Mouse (Mus musculus) liver, postnatal 0 days (tissue): Measurements from ENCODE around the gene Rb1. TPM values are rescaled to one million over a fixed set of nuclear protein-coding genes. Genes with fewer than 3 reads are reported as not detected.

Source experiments
- ATAC-seq: fragments of 200-750 bp; cut with Nextera tagmentation; 2 replicates; pipeline ENCODE4 v1.8.0; 2017; ENCODE audit warnings: mild to moderate bottlenecking, moderate library complexity
- DNase-seq: peaks from one replicate; pipeline ENCODE4 v3.0.0-alpha.2; 2016
- H3K27ac ChIP-seq: fragments of 300-500 bp; sonication (generic); 2 replicates; pipeline ENCODE4 v1.5.1; 2014; ENCODE audit warnings: antibody characterized with exemption, moderate library complexity, mild to moderate bottlenecking, low read depth
- H3K27me3 ChIP-seq: fragments of 300-500 bp; sonication (generic); 2 replicates; pipeline ENCODE4 v1.6.1; 2014; ENCODE audit warnings: low read length, control low read depth, mixed read lengths; ENCODE audit not compliant: insufficient read depth
- H3K36me3 ChIP-seq: fragments of 300-500 bp; sonication (generic); replicated peaks from 2 replicates; pipeline ENCODE4 v1.6.1; 2014; ENCODE audit warnings: mild to moderate bottlenecking, control low read depth, low read length, moderate library complexity, mixed read lengths; ENCODE audit not compliant: insufficient read depth
- H3K4me1 ChIP-seq: fragments of 300-500 bp; sonication (generic); 2 replicates; pipeline ENCODE4 v1.6.1; 2014; ENCODE audit warnings: antibody characterized with exemption, mild to moderate bottlenecking, control low read depth; ENCODE audit not compliant: insufficient read depth
- H3K4me2 ChIP-seq: fragments of 300-500 bp; sonication (generic); 2 replicates; pipeline ENCODE4 v1.6.1; 2014; ENCODE audit warnings: low read depth, mild to moderate bottlenecking, low read length, moderate library complexity, mixed read lengths
- H3K4me3 ChIP-seq: fragments of 300-500 bp; sonication (generic); 2 replicates; pipeline ENCODE4 v1.5.1; 2014; ENCODE audit warnings: low read depth, low read length
- H3K9ac ChIP-seq: fragments of 300-500 bp; sonication (generic); replicated peaks from 2 replicates; pipeline ENCODE4 v1.6.1; 2014; ENCODE audit warnings: mild to moderate bottlenecking, moderate library complexity
- H3K9me3 ChIP-seq: fragments of 300-500 bp; sonication (generic); 2 replicates; pipeline ENCODE4 v1.6.1; 2016; ENCODE audit warnings: mild to moderate bottlenecking, control low read depth, low read length, mixed read lengths
- CTCF ChIP-seq: sonication (generic); IDR thresholded peaks from 2 replicates; pipeline ENCODE4 v1.5.1; 2016; ENCODE audit warnings: antibody characterized with exemption, low read depth
- EP300 ChIP-seq: IDR thresholded peaks from 2 replicates; pipeline ENCODE4 v1.6.1; 2016; ENCODE audit warnings: antibody characterized with exemption, low read depth, mild to moderate bottlenecking
- WGBS: fragments of 180-500 bp; shearing (Covaris S2); extraction: QIAGEN DNeasy Blood & Tissue Kit; methylation state at CpG from one replicate; pipeline ENCODE4 v1.1.7; 2014; ENCODE audit not compliant: insufficient replicate concordance; 5-methylcytosine and 5-hydroxymethylcytosine counted together
- polyA plus RNA-seq: library from polyadenylated mRNA; unstranded; fragments of >200 nt; fragmentation: Nextera tagmentation; extraction: Ambion mirVana; gene quantifications from 2 replicates; pipeline ENCODE4 v1.2.1, GENCODE M21; 2015

Gene Rb1
- polyA plus RNA-seq, 1 experiment from 2014 or later, result 23.6 TPM

GRCm38 (mm10) chr14:73176266-73176665 is 149.4 kb downstream of the Rb1 start:
- 0 out of 2 replicates have a peak overlapping the region, but pooled peaks have one; percentile 58 for H3K27ac ChIP-seq
- no peak for DNase-seq
- no peak overlapping the region for H3K4me2 ChIP-seq
- H3K27me3 ChIP-seq, result no peaks in the 10 kb centered on the region
- H3K36me3 ChIP-seq, result 0 out of 2 replicates have a peak, but pooled peaks cover 5% of the 10 kb centered on the region
- no peak overlapping the region for H3K9ac ChIP-seq
- no peak for ATAC-seq
- 55% methylated on average over 5 of the region's 5 CpGs for WGBS
- no peak overlapping the region for H3K4me3 ChIP-seq
- H3K4me1 ChIP-seq, result peaks cover 48% of the 10 kb centered on the region
- no peaks in the 10 kb centered on the region for H3K9me3 ChIP-seq
- TF ChIP-seq EP300 (no peak), CTCF (no peak)

- 23% methylated on average over 6 of the region's 6 CpGs for WGBS
- H3K4me2 ChIP-seq, result no peak overlapping the region
- H3K9ac ChIP-seq, result no peak overlapping the region
- no peaks in the 10 kb centered on the region for H3K27me3 ChIP-seq
- peaks cover 49% of the 10 kb centered on the region for H3K4me1 ChIP-seq
- TF ChIP-seq CTCF (no peak), EP300 (no peak)
- H3K4me3 ChIP-seq, result no peak overlapping the region
- 0 out of 2 replicates have a peak, but pooled peaks cover 5% of the 10 kb centered on the region for H3K36me3 ChIP-seq
- peak; percentile 22 for ATAC-seq
- no peak for DNase-seq
- no peaks in the 10 kb centered on the region for H3K9me3 ChIP-seq
- H3K27ac ChIP-seq, result 0 out of 2 replicates have a peak overlapping the region, but pooled peaks have one; percentile 58
Measured at GRCm38 (mm10) chr14:73175814-73176213, 149.8 kb downstream of the Rb1 start.

GRCm38 (mm10) chr14:73175031-73175430 is 150.6 kb downstream of the Rb1 start:
- TF ChIP-seq CTCF (no peak), EP300 (no peak)
- Histone ChIP-seq H3K36me3 (0 out of 2 replicates have a peak, but pooled peaks cover 5% of the 10 kb centered on the region), H3K4me3 (no peak overlapping the region), H3K4me2 (no peak overlapping the region), H3K9me3 (no peaks in the 10 kb centered on the region), H3K27ac (no peak overlapping the region), H3K9ac (no peak overlapping the region), H3K27me3 (no peaks in the 10 kb centered on the region), H3K4me1 (peaks cover 49% of the 10 kb centered on the region)
- WGBS, result 83% methylated on average over 1 of the region's 1 CpGs
- no peak for DNase-seq
- ATAC-seq, result no peak

- Histone ChIP-seq H3K4me1 (peaks cover 52% of the 10 kb centered on the region), H3K36me3 (0 out of 2 replicates have a peak, but pooled peaks cover 5% of the 10 kb centered on the region), H3K27me3 (no peaks in the 10 kb centered on the region), H3K27ac (no peak overlapping the region), H3K4me3 (no peak overlapping the region), H3K4me2 (no peak overlapping the region), H3K9ac (no peak overlapping the region), H3K9me3 (no peaks in the 10 kb centered on the region)
- 75% methylated on average over 7 of the region's 7 CpGs for WGBS
- ATAC-seq (no peak), DNase-seq (no peak)
- no peak for TF ChIP-seq CTCF
- no peak for TF ChIP-seq EP300
Measured at GRCm38 (mm10) chr14:73174091-73174995, 151.3 kb downstream of the Rb1 start.

GRCm38 (mm10) chr14:73173662-73174061 is 152.0 kb downstream of the Rb1 start:
- Histone ChIP-seq H3K9me3 (no peaks in the 10 kb centered on the region), H3K9ac (no peak overlapping the region), H3K27ac (no peak overlapping the region), H3K4me3 (no peak overlapping the region), H3K4me1 (peaks cover 52% of the 10 kb centered on the region), H3K36me3 (0 out of 2 replicates have a peak, but pooled peaks cover 5% of the 10 kb centered on the region), H3K4me2 (no peak overlapping the region), H3K27me3 (no peaks in the 10 kb centered on the region)
- TF ChIP-seq EP300, result no peak
- no peak for TF ChIP-seq CTCF
- WGBS, result 74% methylated on average over 11 of the region's 11 CpGs
- ATAC-seq (no peak), DNase-seq (no peak)

- H3K9ac ChIP-seq, result no peak overlapping the region
- H3K36me3 ChIP-seq, result peaks cover 5% of the 10 kb centered on the region; the same call in 1 of the 2 replicates
- peaks cover 45% of the 10 kb centered on the region for H3K4me1 ChIP-seq
- TF ChIP-seq CTCF (no peak), EP300 (no peak; the same call in 1 of the 2 replicates)
- H3K9me3 ChIP-seq, result no peaks in the 10 kb centered on the region
- no peak overlapping the region for H3K4me2 ChIP-seq
- ATAC-seq, result peak; percentile 34
- DNase-seq, result no peak
- peak overlapping the region; percentile 53 for H3K27ac ChIP-seq
- H3K4me3 ChIP-seq, result no peak overlapping the region
- WGBS, result 53% methylated on average over 12 of the region's 12 CpGs
- no peaks in the 10 kb centered on the region for H3K27me3 ChIP-seq
Measured at GRCm38 (mm10) chr14:73172196-73173011, 153.2 kb downstream of the Rb1 start.
